Comparison of ENCODE assay signal across 8 mouse cellular contexts in genomic region chr13:67421207-67421857, GRCm38 (mm10). TPM values are rescaled to one million over a fixed set of nuclear protein-coding genes. Genes with fewer than 3 reads are reported as not detected.
DNase-seq lines count a peak whose midpoint lies in the region; ATAC-seq and TF ChIP-seq lines count a peak whose summit lies in the region.

Zfp459 (minus strand) TSS chr13:67421418.

- H3K79me2 ChIP-seq in heart, adult 2 months (replicated peaks; ENCODE audit: control insufficient read depth, insufficient read depth, low read length): no peaks in the 10 kb centered on the region

- H3K27me3 ChIP-seq in heart, adult 2 months (ENCODE audit: control insufficient read depth, insufficient read depth, low read length): no peaks in the 10 kb centered on the region
- no peaks in the 10 kb centered on the region for H3K27me3 ChIP-seq in midbrain, embryonic 16.5 days (ENCODE audit: control insufficient read depth, insufficient read depth, low read depth, low read length)

- H3K4me1 ChIP-seq in heart, adult 2 months (ENCODE audit: control insufficient read depth, insufficient read depth, low read length): no peaks in the 10 kb centered on the region
- peaks cover 7% of the 10 kb centered on the region; the same call in 1 of the 2 replicates for H3K4me1 ChIP-seq in midbrain, embryonic 16.5 days (ENCODE audit: control insufficient read depth, insufficient read depth, low read length)

- H3K9ac ChIP-seq in heart, adult 2 months (ENCODE audit: low read depth, low read length): 0 out of 2 replicates have a peak within 1 kb of the TSS, but pooled peaks have one; percentile 4
- peak within 1 kb of the TSS; percentile 69 for H3K9ac ChIP-seq in midbrain, embryonic 16.5 days (ENCODE audit: low read depth, low read length)

- no peak for TF ChIP-seq POLR2A in heart, adult 2 months (IDR thresholded peaks at IDR 0.05; ENCODE audit: insufficient read depth, low read depth, low read length)

- WGBS in heart, adult 2 months: 2% methylated on average over 22 of the region's 22 CpGs
- WGBS in midbrain, embryonic 16.5 days: 2% methylated on average over 22 of the region's 22 CpGs

- no peak for TF ChIP-seq CTCF in heart, adult 2 months (IDR thresholded peaks at IDR 0.05)

- no peak within 1 kb of the TSS for H3K27ac ChIP-seq in heart, adult 2 months
- H3K27ac ChIP-seq in midbrain, embryonic 16.5 days (ENCODE audit: low read length): no peak within 1 kb of the TSS

- peak within 1 kb of the TSS; percentile 94 for H3K4me2 ChIP-seq in midbrain, embryonic 16.5 days (ENCODE audit: low read length)

- no peaks in the 10 kb centered on the region for H3K36me3 ChIP-seq in heart, adult 2 months (ENCODE audit: control insufficient read depth, insufficient read depth, low read length)
- no peaks in the 10 kb centered on the region for H3K36me3 ChIP-seq in midbrain, embryonic 16.5 days (ENCODE audit: control insufficient read depth, insufficient read depth, low read length)

- intact Hi-C loops in heart, adult 2 months (cut with DNase I): no loop called here

- DNase-seq in adrenal gland, adult (ENCODE audit: inconsistent age in 2 of 2, low spot score in 1 of 2): peak; percentile 50 to 80
- no peak for DNase-seq in adrenal gland, postnatal 4 days (ENCODE audit: low spot score in 2 of 2)
- DNase-seq in cerebellum, postnatal 25 days: peak; percentile 48 to 58
- peak; percentile 35 to 37 for DNase-seq in heart, adult 2 months
- DNase-seq in kidney, adult 9 months: peak; percentile 68
- DNase-seq in liver: peak; percentile 22
- DNase-seq in spleen, postnatal 36 days (ENCODE audit: low spot score in 2 of 2): peak; percentile 16 to 42

- ATAC-seq in midbrain, embryonic 16.5 days: peak; percentile 89

- no peak for TF ChIP-seq EP300 in heart, adult 2 months (IDR thresholded peaks at IDR 0.05; ENCODE audit: insufficient read depth, low read depth, low read length)

- H3K9me3 ChIP-seq in midbrain, embryonic 16.5 days (replicated peaks; ENCODE audit: control insufficient read depth, low read length, poor library complexity, severe bottlenecking): no peaks in the 10 kb centered on the region

- H3K4me3 ChIP-seq in heart, adult 2 months: peak within 1 kb of the TSS; percentile 58
- H3K4me3 ChIP-seq in midbrain, embryonic 16.5 days (ENCODE audit: low read depth, low read length): peak within 1 kb of the TSS; percentile 76

RNA-seq across cellular contexts. Expression of gene Zfp459, which starts in this region (rescaled TPM):
- 1 to 10 TPM in 1 of 2 experiments, under 1 TPM in 1; 0.85 to 1.5 TPM for total RNA-seq in adrenal gland, postnatal 4 days (2021)
- total RNA-seq in heart, adult 2 months (2021): under 1 TPM; 0.13 to 0.52 TPM
- polyA plus RNA-seq in heart, adult 2 months (2012; rRNA removed): 0.12 and 0.14 TPM in 2 replicates
- polyA plus RNA-seq in midbrain, embryonic 16.5 days (2015; fragmentation: Nextera tagmentation; extraction: Ambion mirVana): 0.77 and 1.7 TPM in 2 replicates

Comparison
In these comparisons a context has a peak if more than half of its experiments do, and no peak if none do; other contexts are left out.
1. DNase-seq: peak in adrenal gland, adult (2 of 2), cerebellum, postnatal 25 days (2 of 2), kidney, adult 9 months (single experiment), liver (single experiment) and spleen, postnatal 36 days (2 of 2); none in adrenal gland, postnatal 4 days (0 of 2).
2. Peak in DNase-seq, H3K4me3 ChIP-seq and H3K9ac ChIP-seq in heart, adult 2 months; RNA of the gene not detected or under 1 TPM.